Mouse (Mus musculus): ENCODE measurements around the gene H2-DMb2. TPM values are rescaled to one million over a fixed set of nuclear protein-coding genes. Genes with fewer than 3 reads are reported as not detected.

H2-DMb2 gene
- polyA plus RNA-seq, 1 experiment from 2014 or later, result 0.18 TPM

DNA sequence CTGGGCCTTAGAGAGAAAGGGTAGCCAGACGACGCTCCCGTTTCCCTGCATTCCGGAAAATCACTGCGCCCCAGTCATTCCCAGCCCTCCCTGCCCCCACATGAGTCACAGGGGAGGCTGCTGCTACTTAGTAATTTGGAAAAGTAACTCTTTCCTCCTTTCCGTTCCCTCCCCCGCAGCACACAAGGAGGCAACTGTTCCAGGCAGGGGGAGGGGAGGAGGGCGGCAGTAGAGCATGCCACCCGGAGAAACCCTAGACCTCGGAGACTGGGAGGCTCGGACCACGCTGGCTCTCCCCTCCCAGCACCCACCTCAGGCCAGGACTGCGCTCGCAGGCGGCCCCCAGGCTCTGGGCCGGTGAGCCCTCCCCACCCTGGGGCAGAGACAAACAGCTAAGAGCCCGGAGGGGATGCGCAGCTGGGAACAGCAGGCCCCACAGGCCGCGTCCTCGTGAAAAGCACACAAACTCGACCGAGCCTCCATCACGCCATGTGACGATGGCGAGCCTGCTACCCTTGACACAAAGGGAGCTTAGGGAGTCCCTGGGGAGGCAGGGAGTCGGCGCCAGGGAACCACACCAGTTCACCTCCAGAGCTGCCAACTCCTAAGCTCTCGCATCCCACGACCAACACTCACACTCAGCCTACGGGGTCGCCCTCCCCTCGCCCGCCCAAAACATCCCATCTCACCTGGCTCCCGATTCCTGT, 21.8 kb upstream of the H2-DMb2 start:
- Histone ChIP-seq H3K9me3 (replicated peaks; ENCODE audit: control insufficient read depth, low read length) (no peaks in the 10 kb centered on the region), H3K9ac (ENCODE audit: low read length) (peak overlapping the region; percentile 98), H3K27ac (ENCODE audit: low read depth, low read length) (peak overlapping the region; percentile 100), H3K4me2 (ENCODE audit: low read length) (peak overlapping the region; percentile 94), H3K36me3 (ENCODE audit: control insufficient read depth, insufficient read depth, low read length) (peaks cover 24% of the 10 kb centered on the region), H3K27me3 (replicated peaks; ENCODE audit: control insufficient read depth, insufficient read depth, low read length) (no peaks in the 10 kb centered on the region), H3K4me1 (ENCODE audit: control insufficient read depth, insufficient read depth, low read length) (peaks cover 21% of the 10 kb centered on the region), H3K4me3 (ENCODE audit: low read depth, low read length) (peak overlapping the region; percentile 99)
- DNase-seq (ENCODE audit: low spot score) (peak; percentile 86), ATAC-seq (peak; percentile 6)
- under 1% methylated on average over 31 of the region's 35 CpGs for WGBS

DNA sequence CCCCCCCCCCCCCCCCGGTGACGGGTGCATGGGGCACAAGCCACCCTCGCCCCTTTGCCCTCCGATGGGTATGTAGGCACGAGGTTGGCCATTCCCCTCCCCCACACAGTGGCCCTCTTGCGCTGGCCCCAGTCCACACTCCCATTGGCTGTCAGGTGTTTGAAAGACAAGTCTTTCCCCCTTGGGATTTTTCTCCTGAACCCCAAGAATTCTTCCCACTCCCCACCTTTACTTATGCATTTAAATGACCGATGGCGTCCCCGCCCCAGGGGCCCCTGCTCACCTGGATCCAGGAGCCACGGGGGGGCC, 21.3 kb upstream of the H2-DMb2 start:
- no peak for ATAC-seq
- 0% methylated on average over 9 of the region's 10 CpGs for WGBS
- H3K27ac ChIP-seq (ENCODE audit: low read depth, low read length), result peak overlapping the region; percentile 100
- peaks cover 16% of the 10 kb centered on the region for H3K4me1 ChIP-seq (ENCODE audit: control insufficient read depth, insufficient read depth, low read length)
- H3K4me2 ChIP-seq (ENCODE audit: low read length), result peak overlapping the region; percentile 94
- H3K9me3 ChIP-seq (replicated peaks; ENCODE audit: control insufficient read depth, low read length), result no peaks in the 10 kb centered on the region
- peak overlapping the region; percentile 99 for H3K4me3 ChIP-seq (ENCODE audit: low read depth, low read length)
- H3K27me3 ChIP-seq (replicated peaks; ENCODE audit: control insufficient read depth, insufficient read depth, low read length), result no peaks in the 10 kb centered on the region
- peak; percentile 79 for DNase-seq (ENCODE audit: low spot score)
- peak overlapping the region; percentile 98 for H3K9ac ChIP-seq (ENCODE audit: low read length)
- peaks cover 19% of the 10 kb centered on the region for H3K36me3 ChIP-seq (ENCODE audit: control insufficient read depth, insufficient read depth, low read length)

DNA sequence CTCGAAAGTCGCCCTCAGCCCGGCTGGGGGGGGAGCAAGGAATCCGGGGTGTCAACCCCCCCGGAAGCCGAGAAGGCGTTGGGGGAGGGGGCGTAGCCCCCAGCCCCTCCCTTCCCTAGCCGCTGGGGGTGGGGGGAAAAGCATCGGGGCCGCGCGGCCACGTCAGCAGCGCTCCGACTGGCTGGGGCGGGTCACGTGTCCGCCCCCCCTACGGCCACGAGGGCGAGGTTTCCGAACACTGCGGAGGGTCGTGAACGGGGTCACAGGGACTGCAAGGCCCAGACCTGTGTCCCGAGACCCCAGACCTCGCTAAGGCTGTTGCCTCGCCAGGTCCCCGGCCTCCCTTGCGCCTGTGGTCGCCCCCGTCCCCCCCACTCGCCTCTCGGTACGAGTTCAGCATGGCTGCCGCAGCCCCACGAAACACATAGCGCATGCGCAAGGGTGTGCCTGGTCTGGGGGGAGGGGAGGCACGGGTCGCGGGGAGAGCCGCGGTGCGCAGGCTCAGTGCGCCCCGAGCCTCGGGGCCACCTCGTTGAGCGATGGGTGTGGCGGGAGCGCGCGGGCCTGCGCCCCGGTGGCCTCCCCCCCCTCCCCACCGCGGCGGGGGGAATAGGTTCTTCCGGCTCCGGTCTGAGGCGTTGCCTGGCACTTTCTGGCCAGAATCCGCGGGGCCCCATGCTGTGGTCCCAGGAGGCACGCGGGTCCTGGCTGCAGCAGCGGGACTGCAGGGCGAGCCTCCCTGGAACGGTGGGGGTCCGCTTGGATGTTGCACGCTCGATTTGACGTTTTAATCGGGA, 20.7 kb upstream of the H2-DMb2 start, which contains the start of gene Brd2:
TSS of gene Brd2 (minus strand) at position 447 of the 797 bp plus-strand sequence.
- DNase-seq (ENCODE audit: low spot score), result peak; percentile 99
- under 1% methylated on average over 69 of the region's 75 CpGs for WGBS
- Histone ChIP-seq H3K36me3 (ENCODE audit: control insufficient read depth, insufficient read depth, low read length) (peaks cover 13% of the 10 kb centered on the region), H3K9me3 (replicated peaks; ENCODE audit: control insufficient read depth, low read length) (no peaks in the 10 kb centered on the region), H3K4me2 (ENCODE audit: low read length) (peak within 1 kb of the TSS; percentile 94), H3K4me3 (ENCODE audit: low read depth, low read length) (peak within 1 kb of the TSS; percentile 99), H3K4me1 (ENCODE audit: control insufficient read depth, insufficient read depth, low read length) (peaks cover 12% of the 10 kb centered on the region), H3K27me3 (replicated peaks; ENCODE audit: control insufficient read depth, insufficient read depth, low read length) (no peaks in the 10 kb centered on the region), H3K27ac (ENCODE audit: low read depth, low read length) (peak within 1 kb of the TSS; percentile 100), H3K9ac (ENCODE audit: low read length) (peak within 1 kb of the TSS; percentile 98)
- peak; percentile 53 for ATAC-seq

DNA sequence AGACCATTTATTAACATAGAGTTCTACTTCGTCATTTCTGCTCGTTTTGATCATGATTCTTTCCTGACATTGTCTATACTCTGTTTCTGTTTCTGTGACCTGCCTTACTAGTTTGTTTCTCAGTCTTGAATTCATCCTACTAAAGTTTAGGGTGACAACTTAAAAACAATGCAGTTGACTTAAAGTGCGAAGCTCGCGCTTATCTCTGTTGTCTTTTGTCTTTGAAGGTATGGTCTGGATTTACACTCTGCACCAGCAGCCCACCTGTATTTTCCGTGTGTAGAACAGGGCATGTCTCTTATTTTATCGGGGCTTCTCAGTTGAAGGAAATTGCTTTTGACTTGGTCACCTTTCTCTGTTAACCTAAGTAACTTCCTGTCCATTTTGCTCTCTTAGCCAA, 20.0 kb upstream of the H2-DMb2 start:
- Histone ChIP-seq H3K27me3 (replicated peaks; ENCODE audit: control insufficient read depth, insufficient read depth, low read length) (no peaks in the 10 kb centered on the region), H3K27ac (ENCODE audit: low read depth, low read length) (peak overlapping the region; percentile 100; the same call in 1 of the 2 replicates), H3K4me1 (ENCODE audit: control insufficient read depth, insufficient read depth, low read length) (peaks cover 12% of the 10 kb centered on the region), H3K4me3 (ENCODE audit: low read depth, low read length) (peak overlapping the region; percentile 99), H3K9ac (ENCODE audit: low read length) (peak overlapping the region; percentile 98), H3K9me3 (replicated peaks; ENCODE audit: control insufficient read depth, low read length) (no peaks in the 10 kb centered on the region), H3K36me3 (ENCODE audit: control insufficient read depth, insufficient read depth, low read length) (peaks cover 8% of the 10 kb centered on the region), H3K4me2 (ENCODE audit: low read length) (peak overlapping the region; percentile 94)
- ATAC-seq, result no peak
- no peak for DNase-seq (ENCODE audit: low spot score)
- under 1% methylated on average over 7 of the region's 7 CpGs for WGBS

DNA sequence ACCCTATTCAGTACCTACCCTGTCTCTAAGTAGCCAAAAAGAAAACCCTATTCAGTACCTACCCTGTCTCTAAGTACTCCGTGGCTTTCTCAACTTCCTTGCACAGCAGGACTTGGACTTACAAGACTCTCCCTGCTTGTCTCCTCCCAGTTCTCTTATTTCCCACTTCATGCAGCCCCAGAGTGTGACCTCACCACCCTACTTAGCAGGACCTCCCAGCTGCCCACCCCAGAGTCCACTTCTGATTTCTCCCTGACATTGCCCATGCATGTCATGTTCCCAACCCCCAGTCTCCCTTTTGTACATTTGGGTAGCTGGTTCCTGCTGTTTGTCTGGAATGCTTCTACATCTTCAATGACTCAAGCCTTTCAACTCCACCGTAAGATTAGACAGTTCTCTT, 19.6 kb upstream of the H2-DMb2 start:
- peaks cover 12% of the 10 kb centered on the region for H3K4me1 ChIP-seq (ENCODE audit: control insufficient read depth, insufficient read depth, low read length)
- ATAC-seq, result no peak
- no peaks in the 10 kb centered on the region for H3K27me3 ChIP-seq (replicated peaks; ENCODE audit: control insufficient read depth, insufficient read depth, low read length)
- WGBS, result 5% methylated on average over 2 of the region's 2 CpGs
- no peak for DNase-seq (ENCODE audit: low spot score)
- peak overlapping the region; percentile 98 for H3K9ac ChIP-seq (ENCODE audit: low read length)
- H3K4me2 ChIP-seq (ENCODE audit: low read length), result peak overlapping the region; percentile 94
- H3K4me3 ChIP-seq (ENCODE audit: low read depth, low read length), result peak overlapping the region; percentile 99
- H3K9me3 ChIP-seq (replicated peaks; ENCODE audit: control insufficient read depth, low read length), result no peaks in the 10 kb centered on the region
- H3K27ac ChIP-seq (ENCODE audit: low read depth, low read length), result no peak overlapping the region
- peaks cover 4% of the 10 kb centered on the region for H3K36me3 ChIP-seq (ENCODE audit: control insufficient read depth, insufficient read depth, low read length)

DNA sequence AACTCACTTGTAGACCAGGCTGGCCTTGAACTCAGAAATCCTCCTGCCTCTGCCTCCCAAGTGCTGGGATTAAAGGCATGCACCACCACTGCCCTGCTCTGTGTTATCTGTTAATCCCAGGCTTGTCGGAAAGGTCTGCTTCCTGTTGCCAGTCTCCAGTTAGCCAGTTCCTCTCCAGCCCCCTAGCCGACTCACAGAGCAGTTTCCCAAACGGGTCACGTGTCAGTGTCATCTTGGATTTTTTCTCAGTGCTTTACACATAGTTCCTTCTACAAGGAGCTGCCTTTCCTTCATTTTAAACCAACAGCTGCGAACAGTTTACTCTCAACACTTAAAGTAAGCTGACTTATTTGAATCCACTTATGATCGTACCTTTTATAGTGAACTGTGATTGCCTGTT, 18.5 kb upstream of the H2-DMb2 start:
- no peak for DNase-seq (ENCODE audit: low spot score)
- Histone ChIP-seq H3K4me3 (ENCODE audit: low read depth, low read length) (no peak overlapping the region), H3K9ac (ENCODE audit: low read length) (no peak overlapping the region), H3K4me1 (ENCODE audit: control insufficient read depth, insufficient read depth, low read length) (peaks cover 12% of the 10 kb centered on the region), H3K27me3 (replicated peaks; ENCODE audit: control insufficient read depth, insufficient read depth, low read length) (no peaks in the 10 kb centered on the region), H3K9me3 (replicated peaks; ENCODE audit: control insufficient read depth, low read length) (no peaks in the 10 kb centered on the region), H3K27ac (ENCODE audit: low read depth, low read length) (no peak overlapping the region), H3K36me3 (ENCODE audit: control insufficient read depth, insufficient read depth, low read length) (no peaks in the 10 kb centered on the region), H3K4me2 (ENCODE audit: low read length) (0 out of 2 replicates have a peak overlapping the region, but pooled peaks have one; percentile 10)
- 92% methylated on average over 6 of the region's 6 CpGs for WGBS
- ATAC-seq, result no peak

DNA sequence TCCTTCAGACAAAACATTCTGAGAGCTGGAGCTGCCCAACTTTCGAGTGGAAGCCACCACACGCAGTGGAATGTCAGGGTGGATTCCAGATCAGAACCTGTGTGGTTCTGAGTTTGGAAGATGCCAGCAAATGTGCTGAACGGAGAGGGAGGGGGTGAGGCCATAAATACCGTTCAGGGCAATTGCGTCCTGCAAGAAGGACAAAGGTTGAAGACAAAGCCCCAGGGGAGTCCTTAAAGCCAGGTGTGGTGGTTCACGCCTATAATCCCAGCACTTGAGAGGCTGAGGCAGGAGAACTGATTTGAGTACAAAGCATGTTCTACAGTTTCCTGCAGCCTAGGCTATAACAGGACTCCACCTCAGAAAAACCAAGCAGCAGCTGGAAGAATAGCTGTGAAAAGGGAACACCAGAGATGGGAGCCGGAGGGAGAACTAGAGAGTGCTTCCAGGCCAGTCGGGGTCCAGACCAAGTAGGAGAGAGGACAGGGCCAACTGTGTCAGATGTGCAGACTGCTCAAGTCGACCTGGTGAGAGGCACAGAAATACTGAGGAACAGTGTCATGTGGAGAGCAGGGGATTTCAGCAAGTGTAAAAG, 16.2 kb upstream of the H2-DMb2 start:
- Histone ChIP-seq H3K4me2 (ENCODE audit: low read length) (no peak overlapping the region), H3K27ac (ENCODE audit: low read depth, low read length) (no peak overlapping the region), H3K36me3 (ENCODE audit: control insufficient read depth, insufficient read depth, low read length) (no peaks in the 10 kb centered on the region), H3K9me3 (replicated peaks; ENCODE audit: control insufficient read depth, low read length) (no peaks in the 10 kb centered on the region), H3K4me3 (ENCODE audit: low read depth, low read length) (no peak overlapping the region), H3K4me1 (ENCODE audit: control insufficient read depth, insufficient read depth, low read length) (peaks cover 12% of the 10 kb centered on the region), H3K9ac (ENCODE audit: low read length) (no peak overlapping the region), H3K27me3 (replicated peaks; ENCODE audit: control insufficient read depth, insufficient read depth, low read length) (no peaks in the 10 kb centered on the region)
- no peak for ATAC-seq
- DNase-seq (ENCODE audit: low spot score), result no peak
- 61% methylated on average over 9 of the region's 9 CpGs for WGBS

DNA sequence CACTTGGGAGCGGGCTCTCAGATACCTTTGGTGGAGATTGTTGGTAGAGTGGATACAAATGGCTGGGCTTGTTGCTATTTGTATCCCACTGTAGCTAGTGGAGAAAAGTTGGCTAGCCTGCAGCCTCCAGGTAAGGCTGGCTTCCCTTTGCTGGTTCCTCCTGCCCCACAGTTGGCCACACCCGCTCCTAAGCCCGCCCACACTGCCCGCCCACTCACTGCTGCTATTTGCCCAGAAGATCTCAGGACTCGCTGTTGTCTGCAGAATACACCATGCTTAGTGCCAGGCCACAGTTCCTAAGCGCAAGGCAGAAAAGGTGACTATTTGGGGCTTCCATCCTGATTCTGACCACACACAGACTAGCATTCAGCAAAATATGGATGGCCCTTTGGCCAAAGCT, 15.6 kb upstream of the H2-DMb2 start:
- Histone ChIP-seq H3K4me2 (ENCODE audit: low read length) (no peak overlapping the region), H3K36me3 (ENCODE audit: control insufficient read depth, insufficient read depth, low read length) (no peaks in the 10 kb centered on the region), H3K27ac (ENCODE audit: low read depth, low read length) (no peak overlapping the region), H3K9ac (ENCODE audit: low read length) (no peak overlapping the region), H3K4me1 (ENCODE audit: control insufficient read depth, insufficient read depth, low read length) (peaks cover 12% of the 10 kb centered on the region), H3K27me3 (replicated peaks; ENCODE audit: control insufficient read depth, insufficient read depth, low read length) (no peaks in the 10 kb centered on the region), H3K4me3 (ENCODE audit: low read depth, low read length) (no peak overlapping the region), H3K9me3 (replicated peaks; ENCODE audit: control insufficient read depth, low read length) (no peaks in the 10 kb centered on the region)
- DNase-seq (ENCODE audit: low spot score) (no peak), ATAC-seq (no peak)
- 20% methylated on average over 6 of the region's 6 CpGs for WGBS

Data from forebrain, embryonic 14.5 days (tissue).